Mouse (Mus musculus) heart, embryonic 16.5 days (tissue): ENCODE results near the gene Mgmt. TPM values are rescaled to one million over a fixed set of nuclear protein-coding genes. Genes with fewer than 3 reads are reported as not detected.

Source experiments
- ATAC-seq: fragments of 200-750 bp; cut with Nextera tagmentation; replicated peaks from 2 replicates; pipeline ENCODE4 v1.8.0; 2017; ENCODE audit warnings: moderate number of reproducible peaks; ENCODE audit not compliant: insufficient read depth, low FRiP score; ENCODE audit errors: extremely low read depth
- H3K27ac ChIP-seq: fragments of 300-500 bp; sonication (generic); 2 replicates; pipeline ENCODE4 v1.5.1; 2014; ENCODE audit warnings: mild to moderate bottlenecking, low read length, control low read depth, moderate library complexity
- H3K27me3 ChIP-seq: fragments of 300-500 bp; sonication (generic); 2 replicates; pipeline ENCODE4 v1.6.1; 2014; ENCODE audit warnings: low read length, mixed read lengths; ENCODE audit not compliant: control insufficient read depth, insufficient read depth
- H3K36me3 ChIP-seq: fragments of 300-500 bp; sonication (generic); 2 replicates; pipeline ENCODE4 v1.6.1; 2014; ENCODE audit not compliant: control insufficient read depth, insufficient read depth
- H3K4me1 ChIP-seq: fragments of 300-500 bp; sonication (generic); 2 replicates; pipeline ENCODE4 v1.6.1; 2014; ENCODE audit warnings: low read length, mixed read lengths; ENCODE audit not compliant: control insufficient read depth, insufficient read depth
- H3K4me2 ChIP-seq: fragments of 300-500 bp; sonication (generic); 2 replicates; pipeline ENCODE4 v1.6.1; 2014; ENCODE audit warnings: low read depth, mild to moderate bottlenecking, control low read depth, low read length
- H3K4me3 ChIP-seq: fragments of 300-500 bp; sonication (generic); 2 replicates; pipeline ENCODE4 v1.5.1; 2014; ENCODE audit warnings: mild to moderate bottlenecking, control low read depth, low read length
- H3K9ac ChIP-seq: fragments of 300-500 bp; sonication (generic); 2 replicates; pipeline ENCODE4 v1.6.1; 2014; ENCODE audit warnings: low read length, control low read depth
- H3K9me3 ChIP-seq: fragments of 300-500 bp; sonication (generic); replicated peaks from 2 replicates; pipeline ENCODE4 v1.6.1; 2016; ENCODE audit warnings: low read length; ENCODE audit not compliant: control insufficient read depth
- WGBS: fragments of 180-500 bp; shearing (Covaris S2); extraction: QIAGEN DNeasy Blood & Tissue Kit; methylation state at CpG from one replicate; pipeline ENCODE4 v1.1.7; 2014; 5-methylcytosine and 5-hydroxymethylcytosine counted together
- polyA plus RNA-seq: library from polyadenylated mRNA; unstranded; fragments of >200 nt; fragmentation: Nextera tagmentation; extraction: Ambion mirVana; gene quantifications from 2 replicates; pipeline ENCODE4 v1.2.1, GENCODE M21; 2015

Gene Mgmt
- polyA plus RNA-seq, 1 experiment from 2014 or later, result 7.7 TPM

DNA sequence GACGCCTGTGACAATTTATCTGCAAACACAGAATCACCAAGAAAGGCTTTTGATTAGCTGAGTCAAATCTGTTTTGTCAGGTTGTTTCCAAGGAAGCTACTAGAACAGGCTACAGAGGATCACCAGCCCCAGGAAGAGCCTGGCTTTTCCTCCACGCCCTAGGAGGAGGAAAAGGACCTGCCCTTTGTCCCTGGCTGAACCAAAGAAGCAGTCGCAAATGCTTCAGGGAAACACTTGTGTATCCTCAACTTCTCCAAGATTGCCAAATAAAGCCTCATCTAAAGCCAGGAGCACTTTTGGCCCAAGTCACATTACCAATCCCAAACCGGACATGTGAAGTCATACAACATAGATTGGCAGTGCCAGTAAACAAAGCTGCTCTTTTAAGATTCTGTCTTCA is 41.7 kb upstream of the Mgmt start:
- no peaks in the 10 kb centered on the region for H3K9me3 ChIP-seq
- 56% methylated on average over 4 of the region's 4 CpGs for WGBS
- no peak overlapping the region for H3K9ac ChIP-seq
- no peak overlapping the region for H3K4me2 ChIP-seq
- no peak for ATAC-seq
- no peaks in the 10 kb centered on the region for H3K27me3 ChIP-seq
- H3K4me3 ChIP-seq, result no peak overlapping the region
- H3K4me1 ChIP-seq, result peaks cover 6% of the 10 kb centered on the region
- peak overlapping the region; percentile 62 for H3K27ac ChIP-seq
- H3K36me3 ChIP-seq, result no peaks in the 10 kb centered on the region

DNA sequence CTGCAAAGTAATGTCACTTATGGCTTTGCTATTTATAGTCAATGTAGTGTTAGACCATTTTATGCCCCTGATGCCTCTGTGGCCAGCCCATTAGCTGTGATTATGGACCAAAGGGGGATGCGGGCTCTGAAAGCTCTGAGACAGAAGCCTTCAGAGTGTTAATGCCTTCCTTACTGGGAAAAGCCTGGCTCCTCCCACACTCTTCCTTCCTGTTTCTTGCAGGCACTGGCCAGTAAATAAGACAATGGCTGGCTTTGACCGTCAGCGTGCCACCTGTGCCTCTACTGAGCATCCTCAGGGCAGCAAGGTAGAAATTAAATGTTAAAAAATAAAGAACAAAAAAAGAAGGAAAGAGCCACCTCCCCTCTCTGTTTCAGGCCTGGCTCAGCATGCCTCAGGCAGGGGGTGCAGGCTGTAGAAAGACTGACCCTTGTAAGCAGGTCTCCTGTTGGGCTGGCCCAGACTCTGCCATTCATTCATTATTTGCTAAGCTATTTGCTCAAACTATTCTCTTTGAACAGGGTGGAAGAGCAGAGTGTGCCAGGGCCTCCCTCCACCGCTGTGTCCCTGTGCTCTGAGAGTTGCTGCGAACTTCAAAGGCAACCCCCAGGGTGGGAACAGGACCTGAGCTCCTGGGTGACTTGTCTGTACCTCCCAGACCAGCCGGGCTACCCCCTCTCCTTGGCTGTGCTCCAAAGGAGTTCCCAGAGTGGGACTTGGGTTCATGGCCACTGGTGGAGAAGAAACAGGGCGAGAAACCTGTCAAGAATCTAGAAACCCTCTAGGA is 29.5 kb upstream of the Mgmt start:
- H3K4me3 ChIP-seq, result no peak overlapping the region
- ATAC-seq, result no peak
- no peaks in the 10 kb centered on the region; the same call in none of the 2 replicates for H3K4me1 ChIP-seq
- no peaks in the 10 kb centered on the region for H3K36me3 ChIP-seq
- peaks cover 3% of the 10 kb centered on the region; the same call in 1 of the 2 replicates for H3K27me3 ChIP-seq
- H3K9me3 ChIP-seq, result peaks cover 3% of the 10 kb centered on the region; the same call in 1 of the 2 replicates
- H3K9ac ChIP-seq, result no peak overlapping the region
- no peak overlapping the region for H3K27ac ChIP-seq
- no peak overlapping the region for H3K4me2 ChIP-seq
- 34% methylated on average over 7 of the region's 7 CpGs for WGBS

DNA sequence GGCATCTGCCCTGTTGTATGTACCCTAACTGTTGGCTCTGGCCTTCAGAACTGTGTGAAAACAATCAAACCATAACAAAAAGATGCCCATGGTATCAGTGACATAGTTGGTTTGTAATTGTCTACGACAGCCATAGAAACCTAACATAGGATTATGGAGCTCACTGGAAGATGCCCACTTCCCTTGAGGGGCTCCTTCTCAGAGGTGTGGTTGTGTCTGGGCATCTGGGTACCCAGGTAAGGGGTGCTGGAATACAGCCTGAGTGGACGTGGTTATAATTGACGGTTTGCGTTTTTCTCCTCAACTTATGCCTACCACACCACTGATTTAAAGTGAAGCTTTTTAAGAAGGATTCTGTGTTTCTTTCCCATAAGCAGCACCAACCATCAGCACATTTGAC is 28.5 kb upstream of the Mgmt start:
- no peak overlapping the region for H3K9ac ChIP-seq
- H3K4me2 ChIP-seq, result no peak overlapping the region
- no peak overlapping the region for H3K27ac ChIP-seq
- peaks cover 3% of the 10 kb centered on the region; the same call in 1 of the 2 replicates for H3K9me3 ChIP-seq
- H3K4me1 ChIP-seq, result no peaks in the 10 kb centered on the region; the same call in none of the 2 replicates
- H3K27me3 ChIP-seq, result peaks cover 6% of the 10 kb centered on the region; the same call in 1 of the 2 replicates
- ATAC-seq, result no peak
- H3K4me3 ChIP-seq, result no peak overlapping the region
- no peaks in the 10 kb centered on the region for H3K36me3 ChIP-seq
- 91% methylated on average over 4 of the region's 4 CpGs for WGBS

DNA sequence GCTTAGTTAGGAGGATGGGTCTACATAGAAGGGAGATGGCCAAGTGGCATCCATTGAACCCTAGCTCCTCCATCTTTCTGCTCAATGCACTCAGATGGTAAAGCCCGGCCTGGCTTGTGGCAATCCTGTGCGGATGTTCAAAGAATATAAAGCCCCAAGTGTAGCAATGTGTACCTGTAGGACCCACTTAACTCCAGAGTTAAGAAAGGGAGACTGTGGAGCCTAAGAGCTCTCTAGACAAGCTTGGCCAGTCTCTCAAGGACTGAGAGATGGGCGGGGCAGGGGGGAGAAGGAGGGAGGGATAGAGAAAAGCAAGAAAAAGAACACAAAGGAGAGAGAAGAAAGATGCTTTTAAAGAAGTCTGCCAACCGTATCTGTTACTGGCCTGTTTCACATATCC is 27.9 kb upstream of the Mgmt start:
- Histone ChIP-seq H3K27ac (no peak overlapping the region), H3K36me3 (no peaks in the 10 kb centered on the region), H3K9me3 (no peaks in the 10 kb centered on the region), H3K4me3 (no peak overlapping the region), H3K27me3 (peaks cover 9% of the 10 kb centered on the region; the same call in 1 of the 2 replicates), H3K4me1 (no peaks in the 10 kb centered on the region; the same call in none of the 2 replicates), H3K9ac (no peak overlapping the region), H3K4me2 (no peak overlapping the region)
- no peak for ATAC-seq
- WGBS, result 73% methylated on average over 4 of the region's 4 CpGs

DNA sequence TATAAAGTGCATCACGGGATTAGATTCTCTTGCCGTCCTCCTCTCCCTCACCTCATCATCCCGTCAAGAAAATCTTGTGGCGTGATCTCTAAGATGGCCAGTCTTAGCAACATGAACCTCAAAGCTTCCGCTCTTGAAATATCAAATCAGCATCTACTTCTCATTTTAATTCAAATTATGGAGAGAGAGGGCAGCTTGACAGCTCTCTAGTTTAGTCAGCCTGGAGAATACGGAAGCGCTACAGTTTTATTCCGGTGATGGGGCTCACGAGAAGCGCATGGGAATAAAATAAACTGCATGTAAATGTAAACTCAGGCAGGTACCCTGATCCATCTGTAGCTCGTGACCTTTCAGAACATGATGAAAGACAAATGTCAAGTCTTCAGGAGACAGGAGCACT is 22.9 kb upstream of the Mgmt start:
- Histone ChIP-seq H3K27ac (no peak overlapping the region), H3K9me3 (no peaks in the 10 kb centered on the region), H3K4me1 (no peaks in the 10 kb centered on the region), H3K4me2 (no peak overlapping the region), H3K27me3 (peaks cover 11% of the 10 kb centered on the region; the same call in 1 of the 2 replicates), H3K36me3 (no peaks in the 10 kb centered on the region), H3K4me3 (no peak overlapping the region), H3K9ac (no peak overlapping the region)
- 70% methylated on average over 11 of the region's 11 CpGs for WGBS
- ATAC-seq, result no peak

DNA sequence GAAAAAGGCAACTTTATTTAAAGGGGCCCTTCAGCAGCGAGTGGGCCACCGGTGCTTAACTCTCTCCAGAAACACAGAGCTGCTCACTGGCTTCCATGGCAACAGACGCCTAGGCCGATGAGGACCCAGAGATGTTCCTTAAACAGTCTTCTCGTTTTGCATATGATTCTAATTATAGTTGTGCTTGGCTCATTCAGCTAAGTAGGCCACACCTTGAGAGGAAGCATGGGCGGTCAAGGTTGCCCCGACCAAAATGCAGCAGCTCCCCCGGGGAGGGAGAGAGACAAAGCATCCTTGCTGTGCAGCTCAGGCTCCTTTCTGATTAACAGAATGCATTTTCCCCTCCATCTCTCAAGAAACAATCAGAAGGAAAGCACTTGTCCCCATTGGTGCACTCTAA is 22.4 kb upstream of the Mgmt start:
- Histone ChIP-seq H3K4me3 (no peak overlapping the region), H3K9me3 (no peaks in the 10 kb centered on the region), H3K27me3 (peaks cover 11% of the 10 kb centered on the region; the same call in 1 of the 2 replicates), H3K4me2 (no peak overlapping the region), H3K36me3 (no peaks in the 10 kb centered on the region), H3K27ac (no peak overlapping the region), H3K4me1 (no peaks in the 10 kb centered on the region), H3K9ac (no peak overlapping the region)
- WGBS, result 26% methylated on average over 8 of the region's 8 CpGs
- ATAC-seq, result no peak

DNA sequence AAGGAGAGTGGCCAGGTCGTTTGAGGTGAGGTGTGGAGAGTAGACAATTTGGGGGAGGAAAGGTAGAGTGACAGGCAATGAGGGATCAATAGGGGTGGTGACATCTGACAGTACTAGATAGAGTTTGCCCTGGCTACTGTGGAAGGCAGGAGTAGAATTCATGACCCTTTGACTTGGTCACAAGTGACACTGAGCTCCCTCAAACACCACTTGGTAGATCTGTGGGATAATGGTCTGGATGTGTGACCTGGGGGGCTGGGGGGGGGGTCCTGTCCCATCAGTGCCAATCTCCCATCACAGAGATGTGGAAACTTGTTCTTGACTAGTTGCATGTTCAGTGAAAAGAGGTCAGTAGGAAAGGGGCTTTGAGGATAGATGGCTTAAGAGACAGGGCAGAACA is 20.0 kb upstream of the Mgmt start:
- H3K4me1 ChIP-seq, result no peaks in the 10 kb centered on the region
- H3K27me3 ChIP-seq, result peaks cover 11% of the 10 kb centered on the region; the same call in 1 of the 2 replicates
- 32% methylated on average over 1 of the region's 1 CpGs for WGBS
- H3K9ac ChIP-seq, result no peak overlapping the region
- no peaks in the 10 kb centered on the region for H3K9me3 ChIP-seq
- H3K27ac ChIP-seq, result no peak overlapping the region
- no peak overlapping the region for H3K4me3 ChIP-seq
- no peak for ATAC-seq
- no peaks in the 10 kb centered on the region for H3K36me3 ChIP-seq
- H3K4me2 ChIP-seq, result no peak overlapping the region

DNA sequence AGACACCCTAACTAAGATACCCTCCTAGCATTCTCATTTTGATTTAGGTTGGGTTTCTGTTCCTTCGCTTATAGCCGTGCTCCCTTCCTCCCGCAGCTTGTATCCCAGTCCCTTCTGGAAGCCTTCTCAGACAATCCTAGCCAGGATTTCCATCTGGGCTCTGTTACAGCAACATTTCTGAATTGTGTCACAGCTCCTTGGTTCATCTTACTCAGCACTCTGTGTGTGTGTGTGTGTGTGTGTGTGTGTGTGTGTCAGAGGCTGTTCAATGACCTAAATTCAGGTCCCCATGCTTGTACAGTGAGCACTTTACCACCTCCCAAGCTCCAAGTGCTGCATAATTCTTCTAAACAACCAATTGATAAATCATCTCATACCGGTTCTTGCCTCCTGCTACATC is 14.0 kb upstream of the Mgmt start:
- no peak overlapping the region for H3K4me3 ChIP-seq
- no peak overlapping the region for H3K9ac ChIP-seq
- no peak overlapping the region for H3K4me2 ChIP-seq
- 74% methylated on average over 4 of the region's 4 CpGs for WGBS
- H3K4me1 ChIP-seq, result no peaks in the 10 kb centered on the region
- no peaks in the 10 kb centered on the region for H3K27me3 ChIP-seq
- H3K27ac ChIP-seq, result no peak overlapping the region
- no peak for ATAC-seq
- no peaks in the 10 kb centered on the region for H3K9me3 ChIP-seq
- H3K36me3 ChIP-seq, result no peaks in the 10 kb centered on the region

DNA sequence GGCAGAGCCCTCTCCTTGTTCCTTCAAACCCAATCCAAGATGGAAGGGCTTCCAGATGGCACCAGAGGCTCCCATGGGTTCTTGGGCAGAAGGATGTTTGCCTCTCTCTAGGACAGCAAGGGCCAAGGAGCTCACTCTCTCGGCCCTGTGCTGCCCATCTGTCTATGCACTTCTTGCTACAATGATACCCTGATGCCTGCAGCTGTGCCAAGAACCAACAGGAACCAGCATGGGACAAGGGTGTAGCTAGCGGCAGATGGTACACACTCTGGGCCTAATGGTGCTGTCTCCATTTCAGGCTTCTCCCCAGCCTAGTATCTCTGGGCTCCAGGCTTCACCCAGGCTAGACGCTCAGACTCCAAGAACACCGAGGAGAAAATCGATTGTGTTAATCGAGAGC is 6.3 kb upstream of the Mgmt start:
- Histone ChIP-seq H3K27ac (no peak overlapping the region), H3K4me1 (no peaks in the 10 kb centered on the region), H3K9me3 (no peaks in the 10 kb centered on the region), H3K36me3 (no peaks in the 10 kb centered on the region), H3K27me3 (no peaks in the 10 kb centered on the region), H3K4me3 (no peak overlapping the region), H3K4me2 (no peak overlapping the region), H3K9ac (no peak overlapping the region)
- ATAC-seq, result no peak
- WGBS, result 78% methylated on average over 6 of the region's 6 CpGs
